Mouse (Mus musculus) heart, postnatal 36 days (tissue): ENCODE results near the gene Trpm6. TPM values are rescaled to one million over a fixed set of nuclear protein-coding genes. Genes with fewer than 3 reads are reported as not detected.

Experiments
- DNase-seq, 2 experiments: peaks; one replicate each; pipeline ENCODE4 v3.0.0; 2021 to 2022
- intact Hi-C: fragments of 180-260 bp; cut with DNase I; formaldehyde crosslinking; loops from one replicate; pipeline ENCODE4 v1.15.1; 2025
- total RNA-seq, 2 experiments: library from RNA; stranded (reverse); gene quantifications; 2 replicates each; pipeline ENCODE4 v1.2.3; 2021

The Trpm6 gene
- total RNA-seq, 2 experiments from 2014 or later: 0.11 TPM

DNA sequence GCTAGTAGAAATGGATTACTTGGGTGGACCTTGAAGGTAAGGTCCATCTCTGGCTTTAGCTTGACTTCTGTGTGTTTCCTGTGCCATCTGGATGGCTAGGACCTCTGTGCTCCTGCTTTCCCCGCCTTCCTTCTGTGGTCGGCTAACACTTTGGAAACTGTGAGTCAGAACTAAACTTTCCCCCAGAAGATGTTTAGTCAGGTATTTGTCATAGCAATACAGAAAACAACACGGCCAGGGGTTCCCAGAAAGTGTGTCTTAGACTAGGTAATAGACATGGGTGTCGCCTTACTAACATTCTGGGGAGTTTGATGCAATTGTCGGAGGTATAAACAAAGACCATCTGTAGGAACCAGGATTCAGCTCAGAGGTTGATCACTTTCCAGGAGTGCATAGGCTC, 16.6 kb downstream of the Trpm6 start:
- no peak for DNase-seq
- intact Hi-C loops: no loop called here

DNA sequence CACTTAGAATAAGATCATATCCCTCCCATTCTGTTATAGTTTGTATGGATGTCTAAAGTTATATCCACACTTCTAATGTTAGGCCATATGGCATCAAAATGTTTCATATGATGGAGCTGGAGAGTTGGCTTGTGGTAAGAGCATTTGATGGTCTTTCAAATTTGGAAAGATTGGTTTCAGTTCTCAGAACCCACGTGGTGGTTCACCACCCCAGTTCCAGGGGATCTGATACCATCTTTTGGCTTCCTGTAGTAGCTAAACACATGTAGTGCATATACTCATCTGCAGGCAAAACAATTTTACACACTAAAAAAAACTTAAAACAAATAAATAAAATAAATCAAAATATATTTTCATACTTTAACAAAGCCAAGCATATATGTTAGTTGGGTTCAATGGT, 21.3 kb downstream of the Trpm6 start:
- no peak for DNase-seq
- intact Hi-C loops: no loop called here

DNA sequence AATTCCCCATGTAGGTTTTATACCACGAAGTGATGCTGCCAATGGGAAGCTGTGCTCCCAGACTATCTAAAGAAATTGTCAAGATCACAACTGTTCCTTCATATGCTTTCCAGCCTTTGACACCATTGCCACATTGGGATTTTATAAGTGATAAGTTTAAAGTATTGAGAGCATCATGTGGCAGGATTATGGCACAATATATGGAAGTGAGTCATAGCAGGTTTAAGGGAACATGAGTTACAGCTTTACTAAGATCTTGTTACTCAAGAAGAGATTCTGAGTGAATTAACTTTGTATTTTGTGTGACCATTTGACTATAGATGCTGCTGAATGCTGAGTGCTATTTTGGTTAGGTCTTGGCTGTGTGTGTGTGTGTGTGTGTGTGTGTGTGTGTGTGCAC, 21.8 kb downstream of the Trpm6 start:
- DNase-seq: no peak
- intact Hi-C loops: no loop called here

DNA sequence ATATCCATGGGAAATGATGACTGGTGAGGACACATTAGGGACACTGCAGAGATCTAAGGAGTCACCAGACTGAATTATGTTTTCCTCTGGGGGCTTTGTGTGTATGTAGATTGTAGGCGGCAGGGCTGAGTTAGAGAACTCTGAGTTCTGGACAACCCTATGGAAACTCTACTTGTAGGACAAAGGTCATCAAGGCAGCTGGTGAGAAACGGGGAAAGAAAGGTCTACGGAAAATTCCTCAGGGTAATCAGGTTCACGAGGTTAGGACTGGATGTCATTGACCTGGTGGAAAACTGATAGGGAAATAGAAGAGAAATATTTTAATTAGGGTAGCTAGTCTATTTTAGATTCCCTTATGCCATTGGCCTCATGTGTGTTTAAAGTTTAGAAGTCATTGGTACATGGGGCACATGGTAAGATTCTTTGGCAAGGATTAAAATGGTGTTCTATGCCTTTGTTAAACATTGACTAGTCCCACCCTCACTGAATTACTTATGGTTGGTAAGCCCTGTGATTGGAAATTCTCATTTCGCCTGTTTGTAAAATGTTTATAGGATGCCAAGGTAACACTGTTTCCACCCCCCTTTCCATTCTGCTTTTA, 23.2 kb downstream of the Trpm6 start:
- DNase-seq: no peak
- intact Hi-C loops: no loop called here

DNA sequence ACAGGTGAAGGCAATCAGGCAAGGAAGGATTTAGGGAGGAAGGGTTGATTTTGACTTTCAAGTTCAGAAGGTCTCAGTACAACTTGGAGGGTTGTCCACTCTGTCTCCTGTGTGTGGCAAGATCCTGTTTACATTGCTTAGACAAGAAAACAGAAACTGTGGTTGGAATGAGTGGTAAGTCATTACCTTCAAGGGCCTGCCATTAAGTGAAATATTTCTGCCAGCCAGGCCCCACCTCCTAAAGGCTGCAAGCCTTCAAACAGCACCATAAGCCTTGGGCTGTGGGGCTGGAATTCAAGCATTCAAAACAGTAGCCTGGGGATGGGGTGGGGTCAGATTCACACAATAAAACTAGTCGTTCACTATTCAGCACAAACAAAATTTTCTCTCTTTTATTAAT, 24.3 kb downstream of the Trpm6 start:
- DNase-seq: no peak
- intact Hi-C loops: no loop called here

DNA sequence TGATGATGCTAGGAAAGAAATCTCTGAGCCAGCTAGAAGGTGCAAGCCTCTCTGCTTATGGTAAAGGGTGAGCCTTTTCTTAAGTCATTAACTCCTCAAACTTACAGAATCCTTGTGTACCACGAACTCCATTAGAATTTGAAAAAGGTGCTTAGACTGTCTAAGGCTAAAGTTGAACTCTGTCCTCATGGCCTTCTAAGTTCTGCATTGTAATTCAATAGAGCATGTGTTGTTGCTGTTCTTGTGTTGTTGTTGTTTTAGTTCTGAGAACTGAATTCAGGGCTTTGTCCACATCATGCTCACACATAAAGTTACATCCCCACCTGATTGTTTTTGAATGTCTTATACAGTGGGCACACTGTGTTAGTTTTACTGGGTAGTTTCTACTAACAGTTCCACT, 49.9 kb downstream of the Trpm6 start:
- intact Hi-C loops: no loop called here
- DNase-seq: no peak

DNA sequence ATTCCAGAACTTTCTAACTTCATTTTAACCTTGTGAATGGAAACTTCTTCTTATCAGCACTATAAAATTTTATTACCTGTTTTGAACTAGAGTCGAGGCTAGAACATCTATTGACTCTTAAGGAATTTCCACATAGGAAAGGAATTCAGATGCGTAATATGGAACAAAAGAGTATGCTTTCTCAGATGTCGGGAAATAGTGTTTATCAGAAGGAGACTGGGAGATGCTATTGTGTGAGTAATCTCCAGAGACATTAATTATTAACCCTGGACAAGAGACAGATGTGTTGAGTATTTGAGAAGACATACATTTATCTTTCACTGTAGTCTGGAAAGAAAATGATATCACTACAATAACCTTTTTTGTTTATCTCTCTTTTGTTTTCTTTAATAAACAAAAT, 61.5 kb downstream of the Trpm6 start:
- intact Hi-C loops: no loop called here
- no peak for DNase-seq

DNA sequence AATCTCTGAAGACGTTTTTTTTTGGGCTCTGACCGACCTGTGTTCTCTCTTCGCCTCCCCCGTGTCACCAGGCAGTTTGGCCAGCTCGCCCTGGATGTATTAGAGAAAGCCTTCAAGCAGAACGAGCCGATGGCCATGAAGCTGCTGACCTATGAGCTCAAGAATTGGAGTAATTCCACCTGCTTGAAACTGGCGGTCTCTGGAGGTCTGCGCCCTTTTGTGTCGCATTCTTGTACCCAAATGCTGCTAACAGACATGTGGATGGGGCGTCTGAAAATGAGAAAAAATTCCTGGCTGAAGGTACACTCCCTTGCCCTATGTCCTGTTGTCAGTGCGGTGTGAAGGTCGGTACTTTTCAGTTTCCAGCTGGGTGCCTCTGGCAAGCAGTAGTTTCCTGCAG, 65.4 kb downstream of the Trpm6 start:
- no peak for DNase-seq
- intact Hi-C loops: no loop called here

DNA sequence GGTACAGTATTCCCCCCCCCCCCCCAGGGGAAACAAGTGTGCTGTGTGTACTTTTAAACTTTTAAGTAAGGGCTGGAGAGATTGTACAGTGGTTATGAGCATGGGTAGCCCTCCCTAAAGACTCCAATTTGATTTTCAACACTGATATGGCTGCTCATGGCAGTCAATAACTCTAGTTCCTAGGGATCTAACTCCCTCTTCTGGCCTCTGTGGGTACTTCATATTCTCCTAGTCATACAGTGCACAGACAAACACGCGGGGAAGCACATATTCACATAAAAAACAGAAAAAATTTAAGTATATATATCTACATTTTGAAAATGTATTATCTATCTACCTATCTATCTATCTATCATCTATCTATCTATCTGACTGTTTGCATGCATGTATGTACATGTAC, 67.6 kb downstream of the Trpm6 start:
- DNase-seq: no peak
- intact Hi-C loops: no loop called here

DNA sequence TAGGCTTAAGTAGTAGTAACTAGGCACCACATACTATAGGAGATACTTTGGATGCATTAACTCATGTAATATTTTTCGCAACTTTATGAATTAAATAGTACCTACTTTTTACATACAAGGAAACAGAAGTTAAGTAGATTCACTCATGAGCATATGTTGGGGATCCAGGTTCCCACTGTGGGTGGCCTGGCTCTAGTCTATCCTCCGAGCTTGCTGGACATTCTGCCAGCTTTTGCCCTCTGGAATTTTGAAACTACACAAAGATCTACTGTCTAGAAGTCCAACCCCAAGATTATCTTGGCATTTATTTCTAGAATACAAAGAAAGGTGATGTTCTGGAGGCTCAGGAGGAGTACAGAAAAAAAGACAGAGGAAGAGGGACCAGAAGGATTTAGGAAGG, 78.8 kb downstream of the Trpm6 start:
- intact Hi-C loops: no loop called here
- no peak for DNase-seq

DNA sequence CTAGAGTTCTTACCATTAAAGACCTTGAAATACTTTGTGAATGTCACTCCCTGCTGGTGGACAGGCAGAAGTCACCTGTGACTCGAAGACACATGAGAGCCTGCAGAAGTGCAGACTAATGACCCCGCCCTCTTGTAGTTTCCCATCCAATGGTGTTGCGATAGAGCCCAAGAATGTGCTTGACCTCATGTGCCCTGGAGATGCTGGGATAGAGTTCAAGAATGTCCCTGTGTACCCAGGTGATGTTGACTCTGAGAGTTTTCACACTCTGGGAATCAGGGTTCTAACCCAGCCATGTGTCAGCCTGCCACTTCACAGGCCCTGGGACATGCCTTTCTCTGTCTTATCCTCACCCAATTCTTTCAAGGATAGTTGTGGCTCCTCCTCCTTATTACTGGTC, 81.4 kb downstream of the Trpm6 start:
- no peak for DNase-seq
- intact Hi-C loops: loop anchor here (5.0 to 10.0 kb wide), 4 partner anchors 114 to 976 kb away; partner anchors contain the start of genes Nmrk1 and Ostf1

DNA sequence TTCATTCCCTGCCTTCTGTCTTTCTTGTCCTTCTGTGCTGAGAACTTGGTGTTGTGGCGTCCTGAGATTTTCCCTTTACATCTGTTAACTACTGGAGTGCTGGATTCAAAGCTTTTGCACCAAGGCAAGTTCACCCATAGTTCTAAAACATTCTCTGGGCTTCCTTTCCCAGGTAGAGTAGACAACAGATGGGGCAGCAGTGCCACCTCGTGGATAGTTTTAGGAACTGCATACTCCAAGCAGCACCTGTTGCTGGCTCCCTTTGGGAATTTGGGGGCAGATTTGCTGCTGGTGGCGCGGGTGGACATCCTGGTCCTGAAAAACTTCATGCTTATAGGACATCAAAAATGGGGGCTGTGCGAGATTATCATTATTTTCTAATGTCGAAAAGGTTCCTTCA, 85.2 kb downstream of the Trpm6 start:
- DNase-seq: peak; percentile 42 to 63
- intact Hi-C loops: loop anchor here (5.0 to 10.0 kb wide), 5 partner anchors 118 to 1368 kb away; partner anchors contain the start of genes Nmrk1 and Ostf1

DNA sequence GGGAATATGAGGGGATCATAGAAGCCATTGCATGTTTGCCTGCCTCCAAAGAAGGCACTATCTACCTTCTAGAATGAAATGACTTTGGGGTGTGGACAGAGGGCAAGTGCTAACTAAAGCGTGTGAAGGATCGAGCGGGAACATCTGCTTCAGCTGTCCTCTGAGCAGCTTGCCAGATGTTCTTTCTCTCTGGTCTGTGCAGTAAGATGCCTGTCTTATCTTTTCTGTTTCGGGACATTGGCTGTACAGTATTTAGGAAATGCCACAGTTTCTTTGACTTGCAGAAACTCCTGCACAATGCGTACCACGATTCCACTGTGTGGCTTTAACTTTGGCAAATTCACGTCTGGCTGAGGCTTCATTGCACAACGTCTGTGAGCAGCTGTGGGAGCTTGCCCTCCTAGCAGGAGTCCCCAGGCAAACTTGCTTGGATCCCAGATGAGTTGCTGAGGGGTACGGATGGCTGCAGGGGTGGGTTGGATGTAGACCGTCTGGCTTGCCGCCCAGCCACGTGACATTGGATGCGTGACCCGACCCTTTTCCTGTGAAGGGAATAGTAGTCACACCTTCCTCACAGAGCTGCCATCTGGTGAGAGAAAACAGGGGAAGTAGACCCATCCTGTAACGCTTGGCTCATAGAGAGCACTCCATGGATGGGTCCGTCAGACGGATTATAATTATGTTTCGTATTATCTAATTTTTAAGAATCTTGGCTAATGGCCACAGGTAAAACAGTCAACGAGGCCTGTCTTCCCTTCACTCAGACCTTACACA, 92.2 kb downstream of the Trpm6 start:
- intact Hi-C loops: no loop called here
- DNase-seq: peak in 1 of 2 experiments; percentile 1

DNA sequence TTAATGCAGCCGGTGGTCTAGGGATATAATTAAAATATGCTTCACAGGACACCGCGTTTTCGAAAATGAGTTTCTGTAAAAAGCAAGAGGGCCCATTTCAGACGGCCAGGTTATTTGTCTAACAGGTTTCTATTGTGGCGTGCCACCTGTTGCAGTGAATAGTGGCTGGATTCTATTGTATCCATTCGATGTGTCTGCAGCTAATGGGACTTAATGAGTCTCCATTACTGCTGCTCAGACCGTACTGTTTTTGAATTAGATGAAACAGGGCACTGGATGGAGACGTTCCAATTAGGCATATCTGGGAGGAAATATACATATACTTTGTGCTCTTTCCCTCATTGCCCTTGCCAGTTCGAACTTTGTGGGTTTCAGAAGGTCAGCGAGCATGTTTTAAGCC, 92.8 kb downstream of the Trpm6 start:
- intact Hi-C loops: no loop called here

DNA sequence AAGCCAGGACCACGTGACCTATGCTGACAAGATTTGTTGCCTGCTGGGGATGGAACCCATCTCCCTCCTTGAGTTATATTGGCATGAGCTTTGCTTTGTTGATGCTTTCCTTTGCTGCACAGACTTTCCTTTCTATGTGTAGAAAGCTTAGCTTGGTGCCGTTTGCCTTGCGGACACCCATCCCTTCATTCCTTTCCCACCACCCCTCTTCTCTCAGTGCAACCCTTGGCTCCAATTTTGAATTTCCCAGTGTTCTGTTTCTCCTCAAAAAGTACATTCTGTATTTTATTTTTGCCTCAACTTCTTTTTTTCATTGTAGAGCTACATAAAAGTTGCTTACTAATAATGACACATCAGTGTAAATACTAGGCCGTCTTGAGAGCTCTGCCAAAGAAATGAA, 96.6 kb downstream of the Trpm6 start:
- intact Hi-C loops: no loop called here

More for the DNA sequence above, 92.8 kb downstream of the Trpm6 start:
- no peak for DNase-seq

DNA sequence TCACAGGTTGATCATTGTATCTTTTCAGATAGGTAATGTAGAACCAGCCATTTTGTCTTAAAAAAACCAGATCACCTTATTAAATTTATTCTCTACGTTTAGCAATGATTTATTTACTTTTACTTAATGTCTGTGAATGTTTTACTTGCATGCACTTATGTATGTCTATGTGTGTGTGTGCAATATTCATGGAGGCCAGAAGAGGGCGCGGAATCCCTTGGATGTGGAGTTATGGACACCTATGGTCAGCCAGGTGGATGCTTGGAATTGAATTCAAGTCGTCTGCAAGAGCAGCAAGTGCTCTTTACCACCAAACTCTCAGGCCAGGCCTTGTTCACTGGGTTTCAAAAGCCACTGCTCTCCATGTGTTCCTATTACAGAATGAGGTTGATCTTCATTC, 118.5 kb downstream of the Trpm6 start:
- intact Hi-C loops: no loop called here
- DNase-seq: no peak

More for the DNA sequence above, 96.6 kb downstream of the Trpm6 start:
- DNase-seq: no peak

DNA sequence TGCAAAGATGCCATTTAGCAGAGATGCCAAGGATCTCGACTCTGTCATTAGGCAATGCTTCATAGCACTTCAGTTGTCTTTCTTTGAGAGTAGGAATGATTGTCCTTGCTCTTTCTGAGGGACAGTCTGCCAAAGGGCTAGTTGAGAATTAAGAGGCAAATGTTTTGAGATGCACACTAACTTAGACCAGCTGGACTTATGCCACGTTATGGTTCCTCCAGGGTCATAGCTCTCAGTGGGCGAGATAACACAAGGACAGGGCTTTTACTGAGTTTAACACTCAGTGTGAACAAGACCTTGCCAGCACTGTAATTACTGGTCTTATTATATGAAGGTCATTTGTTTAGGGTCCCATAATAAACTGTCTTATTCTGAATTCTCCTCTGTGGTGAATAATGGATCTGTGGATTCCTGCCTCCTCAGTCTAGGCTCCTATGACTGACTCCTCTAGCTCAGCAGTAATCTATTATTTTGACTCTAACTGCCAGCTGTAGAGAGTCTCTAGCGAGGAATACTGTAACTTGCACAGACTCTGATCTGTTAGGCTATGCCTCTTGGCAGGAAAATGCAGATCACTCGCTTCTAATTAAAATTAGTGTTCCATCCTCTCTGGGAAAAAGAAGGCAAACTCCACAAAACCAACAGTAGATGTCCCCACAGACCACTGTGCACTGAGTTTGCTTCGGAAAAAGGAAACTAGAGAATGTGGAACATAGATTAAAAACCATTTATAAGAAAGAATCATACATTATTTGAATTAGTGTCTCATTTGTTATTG, 123.2 kb downstream of the Trpm6 start:
- no peak for DNase-seq
- intact Hi-C loops: loop anchor here (10.0 kb wide), 1 partner anchor 1472 kb away; no protein-coding TSS in a partner anchor

DNA sequence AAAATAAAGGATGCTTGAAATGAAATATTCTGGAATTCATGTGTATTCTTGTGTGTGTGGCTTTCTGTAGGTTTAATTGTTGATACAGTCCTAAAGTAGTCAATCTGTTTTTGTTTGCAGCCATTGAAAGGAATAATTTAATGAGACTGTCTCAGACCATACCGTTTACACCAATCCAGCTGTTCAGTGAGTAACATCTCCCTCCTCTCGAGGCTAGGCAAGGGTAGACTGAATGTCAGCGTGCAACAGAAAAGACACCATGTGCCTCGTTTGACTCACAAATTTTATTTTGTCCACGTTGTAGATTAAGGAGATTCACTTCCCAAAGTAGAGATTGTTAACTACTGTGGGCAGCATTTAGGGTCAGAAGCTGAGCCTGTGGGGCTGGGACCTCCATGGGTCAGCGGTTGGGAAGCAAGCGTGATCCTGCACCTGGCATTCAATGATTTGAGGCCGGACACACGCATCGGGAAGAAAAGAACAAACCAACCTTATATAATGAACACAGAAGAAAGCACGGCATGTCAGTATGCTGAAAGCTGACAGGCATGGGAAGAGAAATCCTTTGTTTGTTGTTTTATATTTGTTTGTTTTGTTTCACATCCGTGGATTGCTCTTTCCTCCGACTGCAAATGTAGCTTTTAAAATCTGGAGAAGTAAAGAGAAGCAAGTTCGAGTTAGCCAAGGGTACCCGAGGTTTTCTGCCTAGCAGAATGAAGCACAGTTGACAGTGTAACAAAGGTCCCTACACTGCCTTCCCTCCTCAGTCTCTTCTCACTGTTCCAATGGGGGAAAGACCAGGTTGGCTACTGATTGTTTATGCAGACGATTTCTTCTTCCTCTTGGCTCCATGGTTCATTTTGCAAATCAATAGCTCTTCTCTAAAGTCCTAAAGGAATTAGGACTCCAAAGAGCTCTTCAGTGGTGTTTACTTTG, 124.2 kb downstream of the Trpm6 start:
- no peak for DNase-seq
- intact Hi-C loops: loop anchor here (10.0 kb wide), 1 partner anchor 1471 kb away; no protein-coding TSS in a partner anchor

DNA sequence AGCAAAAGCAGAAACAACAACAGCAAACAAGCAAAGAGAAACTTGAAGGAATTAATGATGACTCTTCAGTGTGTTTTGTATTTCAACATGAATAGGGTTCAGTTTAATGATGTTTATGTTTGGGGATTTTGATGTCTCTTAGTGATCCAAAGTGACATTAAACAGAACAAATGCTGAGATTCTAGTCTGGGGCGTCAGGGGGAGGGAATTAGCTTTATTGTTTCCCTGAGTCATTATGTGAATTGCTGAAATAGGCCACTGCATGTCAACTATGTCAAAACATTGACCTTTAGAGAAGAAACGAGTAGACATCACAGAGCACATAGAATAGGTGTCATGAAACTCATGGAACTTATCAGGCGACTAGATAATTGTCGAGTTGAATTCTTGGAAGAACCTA, 129.5 kb downstream of the Trpm6 start:
- DNase-seq: no peak
- intact Hi-C loops: loop anchor here (10.0 kb wide), 1 partner anchor 1466 kb away; no protein-coding TSS in a partner anchor

DNA sequence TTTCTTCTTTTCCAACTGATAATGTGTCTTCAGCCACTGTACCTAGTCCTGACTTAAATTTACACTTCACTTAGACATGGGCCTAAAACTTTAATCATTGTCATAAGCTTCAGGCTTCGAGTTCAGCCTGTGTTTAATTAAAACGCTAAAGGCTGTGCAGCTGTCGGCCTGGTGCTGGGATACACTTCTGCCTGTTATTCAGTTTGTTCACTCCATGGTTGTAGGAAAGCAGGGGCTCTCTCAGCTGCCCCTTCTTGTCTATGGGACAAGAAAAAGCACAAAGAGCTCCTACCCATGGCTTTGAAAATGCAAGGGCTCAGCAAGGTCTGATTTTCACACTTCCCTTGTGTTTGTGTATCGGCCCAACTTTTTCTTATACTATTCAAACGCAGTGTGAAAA, 131.4 kb downstream of the Trpm6 start:
- intact Hi-C loops: no loop called here

More for the DNA sequence above, 131.4 kb downstream of the Trpm6 start:
- DNase-seq: no peak
